Mouse (Mus musculus) CH12F3 (cell line): ENCODE measurements around the gene Kcnab1.

Experiments
- in situ Hi-C: fragments of 300-500 bp; cut with MboI; formaldehyde crosslinking; loops from 2 replicates; pipeline ENCODE4 v1.14.3; 2020; ENCODE audit warnings: low sequenced_read_pairs

Gene Kcnab1

GRCm38 (mm10) chr3:65108945-65109921 is at the start of gene Kcnab1:
TSS of gene Kcnab1 (plus strand) at chr3:65109384.
- in situ Hi-C loops: no loop called here

GRCm38 (mm10) chr3:65088295-65088694 is 20.9 kb upstream of the Kcnab1 start:
- in situ Hi-C loops: no loop called here

- in situ Hi-C loops: no loop called here
Measured at GRCm38 (mm10) chr3:65104117-65104516, 5.1 kb upstream of the Kcnab1 start.

DNA sequence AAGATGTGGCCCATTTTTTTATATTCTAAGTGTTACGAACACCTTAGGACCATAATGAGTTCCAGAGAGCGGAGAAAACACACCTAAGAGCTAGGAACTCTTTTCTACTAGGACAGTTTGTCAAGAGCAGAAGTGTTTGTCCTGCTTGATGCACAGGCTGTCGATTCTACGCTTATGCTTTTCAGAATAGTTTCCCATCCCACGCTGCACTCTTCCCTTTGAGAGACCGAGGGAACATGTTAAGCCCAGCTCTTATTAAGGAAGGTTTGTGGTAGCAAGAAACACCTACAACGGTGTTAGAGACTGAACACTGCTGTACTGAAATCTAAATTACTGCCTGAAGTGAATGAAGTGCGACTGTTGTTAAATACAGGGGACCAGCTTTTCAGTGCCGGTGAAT is 1.0 kb downstream of the Kcnab1 start:
- in situ Hi-C loops: no loop called here

DNA sequence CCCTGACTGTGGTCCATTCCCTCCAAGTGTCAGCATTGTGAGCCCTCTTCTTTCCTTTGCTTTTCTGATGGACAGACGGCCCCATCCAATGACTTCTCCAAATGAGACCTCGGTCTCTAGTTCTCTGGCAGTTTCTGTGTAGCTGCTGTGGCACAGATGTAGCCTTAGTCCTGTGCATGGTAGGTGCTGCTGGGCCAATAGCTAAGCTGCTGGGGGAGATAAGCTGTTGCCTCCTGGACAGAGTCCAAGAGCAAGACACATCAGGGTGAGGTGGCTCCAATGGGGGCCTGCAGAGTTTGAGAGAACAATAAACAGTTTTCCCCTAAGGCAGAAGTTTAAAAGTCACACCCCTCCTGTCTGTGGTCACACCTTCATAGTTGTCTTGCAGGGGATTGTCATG is 2.0 kb downstream of the Kcnab1 start:
- in situ Hi-C loops: no loop called here

GRCm38 (mm10) chr3:65115164-65115563 is 6.0 kb downstream of the Kcnab1 start:
- in situ Hi-C loops: no loop called here

DNA sequence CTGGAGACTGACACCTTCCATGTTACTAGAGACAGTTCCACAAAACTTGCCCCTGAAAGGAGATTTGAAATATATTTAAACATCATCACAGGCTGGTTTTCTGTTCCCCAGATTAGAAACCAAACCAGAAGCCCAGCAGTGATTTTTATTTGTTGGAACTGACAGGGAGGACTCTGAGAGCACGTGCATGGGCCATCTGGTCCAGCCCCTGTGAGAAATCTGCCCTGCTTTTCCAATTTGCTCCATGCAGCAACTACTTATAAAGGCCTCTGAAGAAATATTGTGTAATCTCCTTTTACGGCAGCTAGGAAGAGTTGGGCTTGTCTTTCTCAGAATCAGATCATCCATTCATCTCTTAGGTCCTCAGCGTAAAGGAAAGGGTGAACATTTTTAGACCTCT is 7.8 kb downstream of the Kcnab1 start:
- in situ Hi-C loops: no loop called here

DNA sequence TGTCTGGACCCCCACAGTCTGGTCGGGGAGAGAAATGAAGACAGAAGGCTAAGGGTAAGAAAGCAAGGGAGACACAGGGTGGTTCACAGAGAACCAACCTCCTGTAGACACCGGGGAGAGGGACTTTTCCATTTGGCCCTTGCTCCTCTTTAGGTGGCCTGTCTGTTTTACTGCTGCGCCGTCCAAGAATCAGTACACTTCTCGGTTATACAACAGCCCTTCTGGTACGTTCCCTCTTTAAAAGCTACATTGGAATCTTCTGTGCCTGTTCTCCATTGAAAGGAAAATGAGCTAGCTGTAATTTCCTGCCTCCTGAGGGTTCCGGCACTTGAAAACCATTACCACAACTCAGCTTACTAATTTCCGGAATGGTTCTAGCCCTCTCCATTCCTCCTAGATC is 8.2 kb downstream of the Kcnab1 start:
- in situ Hi-C loops: no loop called here

GRCm38 (mm10) chr3:65124975-65125374 is 15.8 kb downstream of the Kcnab1 start:
- in situ Hi-C loops: no loop called here

- in situ Hi-C loops: no loop called here
Measured at GRCm38 (mm10) chr3:65129625-65130024, 20.4 kb downstream of the Kcnab1 start.

DNA sequence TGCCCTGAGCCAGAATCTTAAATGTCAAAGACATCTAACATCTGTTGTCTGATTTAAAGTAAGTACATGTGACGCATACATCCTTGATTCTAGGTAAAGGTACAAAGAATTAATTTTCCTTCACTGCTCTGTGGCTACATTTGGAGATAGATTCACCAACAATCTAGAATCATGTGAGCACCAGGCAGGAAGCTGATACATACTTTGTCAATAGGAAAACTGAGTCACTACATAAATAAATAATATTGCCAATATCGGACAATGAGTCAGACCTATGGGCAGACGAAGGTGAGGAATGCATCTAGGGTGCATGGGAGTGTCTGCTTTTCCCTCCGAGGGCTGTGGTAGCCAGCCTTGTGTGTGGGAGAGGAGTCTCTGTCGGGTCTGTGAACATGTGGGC is 25.7 kb downstream of the Kcnab1 start:
- in situ Hi-C loops: no loop called here

GRCm38 (mm10) chr3:65136897-65137296 is 27.7 kb downstream of the Kcnab1 start:
- in situ Hi-C loops: no loop called here

- in situ Hi-C loops: no loop called here
Measured at GRCm38 (mm10) chr3:65138739-65139138, 29.6 kb downstream of the Kcnab1 start.

DNA sequence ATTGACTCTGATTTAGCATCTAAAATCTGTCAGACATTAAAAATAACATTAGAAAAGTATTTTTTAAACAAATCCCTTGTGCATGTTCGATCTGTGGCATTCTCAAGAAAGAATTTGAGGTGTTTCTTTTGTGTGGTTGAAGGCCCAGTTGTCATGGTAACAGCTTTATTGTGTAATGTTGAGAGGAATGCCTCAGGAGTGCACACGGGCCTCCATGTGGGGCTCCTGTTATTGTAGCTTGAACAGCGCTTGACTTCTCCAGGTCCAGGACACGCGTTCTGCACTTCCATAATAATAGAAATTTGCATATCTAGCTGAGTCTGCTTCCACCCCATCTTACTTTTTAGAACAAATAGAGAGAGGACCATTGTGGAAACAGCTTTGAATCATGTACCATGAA is 36.0 kb downstream of the Kcnab1 start:
- in situ Hi-C loops: no loop called here

DNA sequence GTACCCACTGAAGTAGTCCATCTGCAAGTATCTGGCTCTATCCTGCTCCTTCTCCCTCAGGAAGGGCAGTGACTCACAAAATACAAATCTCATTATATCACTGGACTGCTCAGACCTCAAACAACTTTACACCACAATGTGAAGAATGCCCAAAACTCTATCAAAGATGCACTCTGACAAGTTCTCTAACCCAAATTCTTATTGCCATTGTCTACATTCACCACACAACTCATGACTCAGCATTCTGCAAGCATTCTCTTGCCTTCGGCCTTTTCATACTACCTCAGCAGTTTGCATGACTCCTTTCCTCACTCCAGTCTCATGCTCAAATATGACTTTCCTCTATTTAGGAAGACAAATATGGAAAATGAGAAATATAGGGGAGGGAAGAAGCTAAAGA is 42.6 kb downstream of the Kcnab1 start:
- in situ Hi-C loops: no loop called here

GRCm38 (mm10) chr3:65172964-65173363 is 63.8 kb downstream of the Kcnab1 start:
- in situ Hi-C loops: no loop called here

- in situ Hi-C loops: no loop called here
Measured at GRCm38 (mm10) chr3:65174564-65174963, 65.4 kb downstream of the Kcnab1 start.

GRCm38 (mm10) chr3:65175819-65176218 is 66.6 kb downstream of the Kcnab1 start:
- in situ Hi-C loops: no loop called here

- in situ Hi-C loops: no loop called here
Measured at GRCm38 (mm10) chr3:65176846-65177245, 67.7 kb downstream of the Kcnab1 start.

DNA sequence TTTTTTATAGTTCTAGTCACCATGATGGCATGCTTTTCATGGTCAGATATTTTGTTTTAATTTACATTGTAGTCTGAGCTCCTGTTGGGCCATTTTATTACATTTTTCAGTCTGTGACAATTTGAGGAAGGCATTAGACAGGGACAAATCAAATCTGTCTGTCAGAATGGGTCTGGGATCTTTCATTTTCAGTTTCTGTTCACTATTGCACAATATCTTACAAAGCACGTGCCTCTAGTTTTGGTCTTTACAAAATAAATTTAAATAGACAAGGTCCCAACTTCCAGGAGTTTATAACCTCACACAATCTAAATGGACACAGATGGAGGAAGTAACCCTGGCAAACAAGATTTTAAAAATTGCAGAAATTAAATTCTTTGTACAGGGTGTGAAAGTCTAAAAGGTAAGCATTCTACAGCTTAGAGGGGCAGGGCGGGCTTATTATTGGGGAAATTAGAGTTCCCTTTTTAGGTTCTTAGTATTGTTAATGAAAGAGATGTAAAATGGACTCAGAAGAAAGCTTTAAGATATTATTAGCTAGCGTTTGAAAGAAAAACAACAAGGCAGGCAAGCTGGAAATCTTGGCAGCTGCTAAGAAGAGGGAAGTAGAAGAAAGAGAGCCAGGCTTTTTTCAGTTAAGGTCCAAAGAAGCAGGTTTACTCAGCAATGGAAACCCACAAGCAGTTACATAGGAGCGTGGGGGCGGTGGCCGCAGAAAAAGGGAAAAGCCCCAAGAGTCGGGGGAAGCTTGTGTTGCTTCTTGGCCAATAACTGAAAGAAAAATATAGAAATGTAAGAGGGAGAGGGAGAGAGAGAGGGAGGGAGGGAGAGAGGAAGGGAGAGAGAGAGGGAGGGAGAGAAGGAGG is 78.9 kb downstream of the Kcnab1 start:
- in situ Hi-C loops: no loop called here

GRCm38 (mm10) chr3:65200611-65201010 is 91.4 kb downstream of the Kcnab1 start:
- in situ Hi-C loops: no loop called here
